Mouse (Mus musculus): Measurements from ENCODE around the gene Cnrip1. TPM values are rescaled to one million over a fixed set of nuclear protein-coding genes. Genes with fewer than 3 reads are reported as not detected.
"Not testable (repeated sequence)": the region's sequence is repeated elsewhere in the genome, so short reads cannot be mapped to it uniquely, and the experiment has no call there.

The Cnrip1 gene
- 26.7 and 28.4 TPM in 2 replicates for polyA plus RNA-seq (2015; fragmentation: Nextera tagmentation; extraction: Ambion mirVana)

- Histone ChIP-seq H3K4me2 (peak within 1 kb of the TSS; percentile 66), H3K27me3 (replicated peaks) (no peaks in the 10 kb centered on the region), H3K4me3 (replicated peaks) (peak within 1 kb of the TSS; percentile 56), H3K9me3 (no peaks in the 10 kb centered on the region), H3K36me3 (no peaks in the 10 kb centered on the region), H3K4me1 (no peaks in the 10 kb centered on the region), H3K27ac (peak within 1 kb of the TSS; percentile 73), H3K9ac (peak within 1 kb of the TSS; percentile 39; the same call in 1 of the 2 replicates)
- ATAC-seq (ENCODE audit: insufficient read depth, low FRiP score, low read depth) = peak; percentile 83
- WGBS = under 1% methylated on average over 38 of the region's 38 CpGs
These were observed at the start of gene Cnrip1, which contains the start of gene Plek for GRCm38 (mm10) chr11:17051545-17052475. Gene Cnrip1, plus strand, starts transcription at chr11:17051586. Gene Plek, minus strand, starts transcription at chr11:17052381.

GRCm38 (mm10) chr11:17002739-17003373 lies 48.5 kb upstream of the Cnrip1 start:
- WGBS = 71% methylated on average over 7 of the region's 7 CpGs
- H3K9me3 ChIP-seq = no peaks in the 10 kb centered on the region
- H3K9ac ChIP-seq = no peak overlapping the region
- no peak overlapping the region for H3K4me3 ChIP-seq (replicated peaks)
- H3K27me3 ChIP-seq (replicated peaks) = no peaks in the 10 kb centered on the region
- H3K4me1 ChIP-seq = no peaks in the 10 kb centered on the region
- no peak overlapping the region for H3K27ac ChIP-seq
- no peak overlapping the region for H3K4me2 ChIP-seq
- no peaks in the 10 kb centered on the region for H3K36me3 ChIP-seq
- peak; percentile 22; the same call in 1 of the 2 replicates for ATAC-seq (ENCODE audit: insufficient read depth, low FRiP score, low read depth)

GRCm38 (mm10) chr11:17003757-17004156 lies 47.6 kb upstream of the Cnrip1 start:
- Histone ChIP-seq H3K36me3 (no peaks in the 10 kb centered on the region), H3K4me3 (replicated peaks) (no peak overlapping the region), H3K9me3 (no peaks in the 10 kb centered on the region), H3K27me3 (replicated peaks) (no peaks in the 10 kb centered on the region), H3K4me2 (no peak overlapping the region), H3K4me1 (no peaks in the 10 kb centered on the region), H3K27ac (no peak overlapping the region), H3K9ac (no peak overlapping the region)
- 73% methylated on average over 3 of the region's 3 CpGs for WGBS
- no peak for ATAC-seq (ENCODE audit: insufficient read depth, low FRiP score, low read depth)

GRCm38 (mm10) chr11:17004899-17005846 lies 46.2 kb upstream of the Cnrip1 start:
- no peaks in the 10 kb centered on the region for H3K36me3 ChIP-seq
- no peaks in the 10 kb centered on the region for H3K9me3 ChIP-seq
- no peaks in the 10 kb centered on the region for H3K27me3 ChIP-seq (replicated peaks)
- no peak overlapping the region for H3K27ac ChIP-seq
- H3K4me2 ChIP-seq = no peak overlapping the region
- WGBS = 76% methylated on average over 4 of the region's 4 CpGs
- no peaks in the 10 kb centered on the region for H3K4me1 ChIP-seq
- no peak for ATAC-seq (ENCODE audit: insufficient read depth, low FRiP score, low read depth)
- H3K4me3 ChIP-seq (replicated peaks) = no peak overlapping the region
- H3K9ac ChIP-seq = no peak overlapping the region

GRCm38 (mm10) chr11:17006526-17006925 lies 44.9 kb upstream of the Cnrip1 start:
- H3K36me3 ChIP-seq; ATAC-seq (ENCODE audit: insufficient read depth, low FRiP score, low read depth); H3K4me3 ChIP-seq (replicated peaks); H3K9ac ChIP-seq; H3K27ac ChIP-seq; H3K4me2 ChIP-seq; H3K9me3 ChIP-seq; H3K27me3 ChIP-seq (replicated peaks); H3K4me1 ChIP-seq: not testable (repeated sequence)
- WGBS = 75% methylated on average over 3 of the region's 3 CpGs

GRCm38 (mm10) chr11:17007517-17008173 lies 43.7 kb upstream of the Cnrip1 start:
- no peak for ATAC-seq (ENCODE audit: insufficient read depth, low FRiP score, low read depth)

GRCm38 (mm10) chr11:17008498-17008941 lies 42.9 kb upstream of the Cnrip1 start:
- 52% methylated on average over 7 of the region's 7 CpGs for WGBS
- no peaks in the 10 kb centered on the region for H3K9me3 ChIP-seq
- H3K9ac ChIP-seq = no peak overlapping the region
- H3K27me3 ChIP-seq (replicated peaks) = no peaks in the 10 kb centered on the region
- H3K4me3 ChIP-seq (replicated peaks) = no peak overlapping the region
- no peak; the same call in 1 of the 2 replicates for ATAC-seq (ENCODE audit: insufficient read depth, low FRiP score, low read depth)
- H3K27ac ChIP-seq = no peak overlapping the region
- no peaks in the 10 kb centered on the region for H3K36me3 ChIP-seq
- no peak overlapping the region for H3K4me2 ChIP-seq
- no peaks in the 10 kb centered on the region for H3K4me1 ChIP-seq

More at GRCm38 (mm10) chr11:17007517-17008173, 43.7 kb upstream of the Cnrip1 start:
- H3K9ac ChIP-seq = no peak overlapping the region
- no peak overlapping the region for H3K4me2 ChIP-seq
- H3K27ac ChIP-seq = no peak overlapping the region
- no peaks in the 10 kb centered on the region for H3K36me3 ChIP-seq
- H3K4me1 ChIP-seq = no peaks in the 10 kb centered on the region
- 84% methylated on average over 5 of the region's 5 CpGs for WGBS
- no peaks in the 10 kb centered on the region for H3K27me3 ChIP-seq (replicated peaks)
- H3K4me3 ChIP-seq (replicated peaks) = no peak overlapping the region
- no peaks in the 10 kb centered on the region for H3K9me3 ChIP-seq

GRCm38 (mm10) chr11:17012948-17013347 lies 38.4 kb upstream of the Cnrip1 start:
- Histone ChIP-seq H3K27me3 (replicated peaks) (no peaks in the 10 kb centered on the region), H3K4me1 (no peaks in the 10 kb centered on the region), H3K27ac (no peak overlapping the region), H3K4me3 (replicated peaks) (no peak overlapping the region), H3K9me3 (no peaks in the 10 kb centered on the region), H3K4me2 (no peak overlapping the region), H3K36me3 (no peaks in the 10 kb centered on the region), H3K9ac (no peak overlapping the region)
- no peak for ATAC-seq (ENCODE audit: insufficient read depth, low FRiP score, low read depth)

- no peak for ATAC-seq (ENCODE audit: insufficient read depth, low FRiP score, low read depth)
- H3K9ac ChIP-seq = no peak overlapping the region
- no peak overlapping the region for H3K27ac ChIP-seq
- H3K27me3 ChIP-seq (replicated peaks) = no peaks in the 10 kb centered on the region
- H3K36me3 ChIP-seq = no peaks in the 10 kb centered on the region
- H3K4me2 ChIP-seq = no peak overlapping the region
- H3K4me1 ChIP-seq = no peaks in the 10 kb centered on the region
- no peaks in the 10 kb centered on the region for H3K9me3 ChIP-seq
- no peak overlapping the region for H3K4me3 ChIP-seq (replicated peaks)
- WGBS = 89% methylated on average over 7 of the region's 7 CpGs
These were observed 32.1 kb upstream of the Cnrip1 start for GRCm38 (mm10) chr11:17019328-17019727.

GRCm38 (mm10) chr11:17023206-17023605 lies 28.2 kb upstream of the Cnrip1 start:
- Histone ChIP-seq H3K9me3 (no peaks in the 10 kb centered on the region), H3K4me2 (no peak overlapping the region), H3K4me1 (no peaks in the 10 kb centered on the region), H3K9ac (no peak overlapping the region), H3K4me3 (replicated peaks) (no peak overlapping the region), H3K36me3 (no peaks in the 10 kb centered on the region), H3K27me3 (replicated peaks) (no peaks in the 10 kb centered on the region), H3K27ac (no peak overlapping the region)
- WGBS = 62% methylated on average over 6 of the region's 6 CpGs
- ATAC-seq (ENCODE audit: insufficient read depth, low FRiP score, low read depth) = no peak

- H3K36me3 ChIP-seq = no peaks in the 10 kb centered on the region
- H3K9me3 ChIP-seq = no peaks in the 10 kb centered on the region
- H3K9ac ChIP-seq = no peak overlapping the region
- H3K27me3 ChIP-seq (replicated peaks) = no peaks in the 10 kb centered on the region
- no peak for ATAC-seq (ENCODE audit: insufficient read depth, low FRiP score, low read depth)
- H3K27ac ChIP-seq = no peak overlapping the region
- H3K4me2 ChIP-seq = no peak overlapping the region
- 77% methylated on average over 3 of the region's 3 CpGs for WGBS
- no peak overlapping the region for H3K4me3 ChIP-seq (replicated peaks)
- H3K4me1 ChIP-seq = no peaks in the 10 kb centered on the region
These were observed 27.4 kb upstream of the Cnrip1 start for GRCm38 (mm10) chr11:17023984-17024383.

Data from stomach, embryonic 15.5 days (tissue).